In the genomic region with DNA sequence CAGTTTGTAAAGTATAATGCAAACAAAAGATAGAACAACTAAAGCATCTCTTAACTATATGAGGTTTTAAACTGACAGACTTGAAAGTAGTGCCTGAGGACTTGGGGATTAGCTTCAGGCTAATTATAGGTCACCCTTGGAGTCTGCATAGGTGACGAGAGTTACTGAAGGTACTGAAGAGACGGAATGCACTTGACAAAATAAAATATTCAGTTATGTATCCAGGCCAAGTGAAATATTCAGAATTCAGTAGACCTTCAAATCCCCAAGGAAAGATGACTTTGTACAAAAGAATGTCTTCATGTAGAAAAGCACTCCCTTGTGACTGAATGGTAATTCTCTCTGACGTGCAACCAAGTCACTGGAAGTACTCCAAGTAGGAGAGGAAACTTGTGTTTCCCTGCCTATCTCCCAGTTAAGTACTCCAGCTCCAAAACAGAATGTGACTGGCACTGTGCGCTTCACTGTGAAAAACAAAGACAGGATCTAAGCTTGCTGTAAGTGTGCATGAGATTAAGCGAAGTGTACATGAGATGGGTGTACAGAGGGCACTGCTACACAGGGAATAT, we compare ENCODE assay signal across 23 mouse cellular contexts.
DNase-seq lines count a peak whose midpoint lies in the region; ATAC-seq lines count a peak whose summit lies in the region.
"Had no signal": no experiment of that assay in that cellular context is flagged by ENCODE, and none has a peak within 500 bp of the region (broad histone marks: within the 10 kb centered on the region; RNA-seq: fewer than 3 reads in every experiment).

No protein-coding gene starts in this region.

- H3K36me3 ChIP-seq in heart, embryonic 11.5 days (ENCODE audit: control insufficient read depth, insufficient read depth, low read length), result no peaks in the 10 kb centered on the region
- no peaks in the 10 kb centered on the region for H3K36me3 ChIP-seq in heart, embryonic 14.5 days (ENCODE audit: control insufficient read depth, insufficient read depth, low read length)
- no peaks in the 10 kb centered on the region for H3K36me3 ChIP-seq in kidney, embryonic 15.5 days
- H3K36me3 ChIP-seq: embryonic facial prominence, embryonic 10.5 days; limb, embryonic 15.5 days; liver, embryonic 15.5 days; midbrain, embryonic 13.5 days; neural tube, embryonic 12.5 days had no signal

- no peak overlapping the region for H3K4me3 ChIP-seq in heart, embryonic 11.5 days (ENCODE audit: low read depth, low read length)
- no peak overlapping the region for H3K4me3 ChIP-seq in heart, embryonic 14.5 days (ENCODE audit: control insufficient read depth in 1 of 2, insufficient read depth in 1 of 2, low read depth in 1 of 2, low read length in 2 of 2)
- H3K4me3 ChIP-seq in kidney, embryonic 15.5 days (replicated peaks), result no peak overlapping the region
- H3K4me3 ChIP-seq: embryonic facial prominence, embryonic 10.5 days; layer of hippocampus, adult 2 months; limb, embryonic 15.5 days; liver, embryonic 15.5 days; midbrain, embryonic 13.5 days; neural tube, embryonic 12.5 days had no signal

- H3K9ac ChIP-seq in heart, embryonic 11.5 days (ENCODE audit: low read depth, low read length), result no peak overlapping the region
- no peak overlapping the region for H3K9ac ChIP-seq in heart, embryonic 14.5 days (ENCODE audit: low read length)
- no peak overlapping the region for H3K9ac ChIP-seq in kidney, embryonic 15.5 days
- H3K9ac ChIP-seq: limb, embryonic 15.5 days; liver, embryonic 15.5 days; midbrain, embryonic 13.5 days; neural tube, embryonic 12.5 days had no signal

- no peaks in the 10 kb centered on the region for H3K9me3 ChIP-seq in heart, embryonic 11.5 days (replicated peaks; ENCODE audit: control insufficient read depth, low read length)
- H3K9me3 ChIP-seq in heart, embryonic 14.5 days (ENCODE audit: control insufficient read depth, low read length), result no peaks in the 10 kb centered on the region
- no peaks in the 10 kb centered on the region for H3K9me3 ChIP-seq in kidney, embryonic 15.5 days (replicated peaks)
- H3K9me3 ChIP-seq: embryonic facial prominence, embryonic 10.5 days; limb, embryonic 15.5 days; liver, embryonic 15.5 days; midbrain, embryonic 13.5 days; neural tube, embryonic 12.5 days had no signal

- ATAC-seq in heart, embryonic 11.5 days (replicated peaks; ENCODE audit: insufficient number of reproducible peaks, low FRiP score, low TSS enrichment), result no peak
- ATAC-seq in heart, embryonic 14.5 days (ENCODE audit: insufficient number of reproducible peaks, insufficient read depth, low FRiP score, low read depth), result no peak
- no peak for ATAC-seq in kidney, embryonic 15.5 days (replicated peaks; ENCODE audit: low FRiP score)
- ATAC-seq: activated CD4-positive, CD25-positive, alpha-beta regulatory T cell, adult 4 months; forebrain, embryonic 14.5 days; hindbrain, embryonic 16.5 days; intestine, postnatal 0 days; midbrain, embryonic 13.5 days had no signal

- 53% methylated on average over 5 of the region's 5 CpGs for WGBS in heart, embryonic 11.5 days (ENCODE audit: insufficient replicate concordance)
- 32% methylated on average over 5 of the region's 5 CpGs for WGBS in heart, embryonic 14.5 days
- 81% methylated on average over 5 of the region's 5 CpGs for WGBS in kidney, embryonic 15.5 days

- H3K27me3 ChIP-seq in heart, embryonic 11.5 days (ENCODE audit: control insufficient read depth, insufficient read depth, low read length), result no peaks in the 10 kb centered on the region
- H3K27me3 ChIP-seq in heart, embryonic 14.5 days (ENCODE audit: control insufficient read depth, insufficient read depth, low read length), result no peaks in the 10 kb centered on the region
- no peaks in the 10 kb centered on the region for H3K27me3 ChIP-seq in kidney, embryonic 15.5 days
- H3K27me3 ChIP-seq: limb, embryonic 15.5 days; liver, embryonic 15.5 days; midbrain, embryonic 13.5 days; neural tube, embryonic 12.5 days had no signal

- no peak overlapping the region for H3K4me2 ChIP-seq in heart, embryonic 11.5 days
- H3K4me2 ChIP-seq in heart, embryonic 14.5 days (ENCODE audit: low read length), result 0 out of 2 replicates have a peak overlapping the region, but pooled peaks have one; percentile 3
- no peak overlapping the region for H3K4me2 ChIP-seq in kidney, embryonic 15.5 days
- H3K4me2 ChIP-seq: limb, embryonic 15.5 days; liver, embryonic 15.5 days; midbrain, embryonic 13.5 days; neural tube, embryonic 12.5 days had no signal

- no peak overlapping the region for H3K27ac ChIP-seq in heart, embryonic 11.5 days (ENCODE audit: low read depth, low read length)
- no peak overlapping the region for H3K27ac ChIP-seq in heart, embryonic 14.5 days (replicated peaks in 1 of 2; ENCODE audit: control insufficient read depth in 1 of 2, insufficient read depth in 1 of 2, low read depth in 2 of 2, low read length in 2 of 2)
- no peak overlapping the region for H3K27ac ChIP-seq in kidney, embryonic 15.5 days
- H3K27ac ChIP-seq: embryonic facial prominence, embryonic 10.5 days; layer of hippocampus, adult 2 months; limb, embryonic 15.5 days; liver, embryonic 15.5 days; midbrain, embryonic 13.5 days; neural tube, embryonic 12.5 days had no signal

- H3K4me1 ChIP-seq in heart, embryonic 11.5 days (ENCODE audit: control insufficient read depth, insufficient read depth, low read length), result no peaks in the 10 kb centered on the region
- peaks cover 0 to 6% of the 10 kb centered on the region in 2 experiments; a peak in 1 of 4 replicates for H3K4me1 ChIP-seq in heart, embryonic 14.5 days (ENCODE audit: control insufficient read depth in 2 of 2, insufficient read depth in 2 of 2, low read length in 2 of 2)
- H3K4me1 ChIP-seq in kidney, embryonic 15.5 days, result no peaks in the 10 kb centered on the region
- H3K4me1 ChIP-seq: embryonic facial prominence, embryonic 10.5 days; limb, embryonic 15.5 days; liver, embryonic 15.5 days; midbrain, embryonic 13.5 days; neural tube, embryonic 12.5 days had no signal

- DNase-seq in heart, adult 18-20 months, result peak; percentile 31 to 58
- peak; percentile 2 for DNase-seq in retina, postnatal 1 day
- no peak for DNase-seq in retina, embryonic 14.5 days (ENCODE audit: low spot score)
- DNase-seq in testis, postnatal 10 days (ENCODE audit: low spot score), result no peak
- DNase-seq: cerebellum, adult 8-10 months; gastrocnemius, postnatal 25 days; kidney, postnatal 10 days; lung, postnatal 10 days; spleen, adult 18-20 months; thymus, adult 18-20 months had no signal

Comparison
In these comparisons a context has a peak if more than half of its experiments do, and no peak if none do; other contexts are left out.
1. DNase-seq: peak in heart, adult 18-20 months (2 of 2) and retina, postnatal 1 day (single experiment); none in retina, embryonic 14.5 days (single experiment) and testis, postnatal 10 days (single experiment).